In genomic region chr9:44074395-44075275, GRCm38 (mm10) we compare ENCODE assay signal across 10 mouse cellular contexts. TPM values are rescaled to one million over a fixed set of nuclear protein-coding genes. Genes with fewer than 3 reads are reported as not detected.
DNase-seq lines count a peak whose midpoint lies in the region; ATAC-seq and TF ChIP-seq lines count a peak whose summit lies in the region.
"Had no signal": no experiment of that assay in that cellular context is flagged by ENCODE, and none has a peak within 500 bp of the region (broad histone marks: within the 10 kb centered on the region; RNA-seq: fewer than 3 reads in every experiment).

No protein-coding gene starts in this region.

- H3K36me3 ChIP-seq in hindbrain, embryonic 11.5 days (ENCODE audit: control insufficient read depth, insufficient read depth, low read length): no peaks in the 10 kb centered on the region
- no peaks in the 10 kb centered on the region for H3K36me3 ChIP-seq in hindbrain, embryonic 12.5 days
- no peaks in the 10 kb centered on the region for H3K36me3 ChIP-seq in thymus, adult 2 months (ENCODE audit: control insufficient read depth, insufficient read depth, low read length)
- no peaks in the 10 kb centered on the region for H3K36me3 ChIP-seq in hindbrain, embryonic 16.5 days (ENCODE audit: control insufficient read depth, insufficient read depth, low read length)
- H3K36me3 ChIP-seq: embryonic facial prominence, embryonic 12.5 days had no signal

- no peak for TF ChIP-seq POLR2A in thymus, adult 2 months (IDR thresholded peaks at IDR 0.05; ENCODE audit: control insufficient read depth, extremely low read depth, insufficient read depth, low read length, poor library complexity)

- peaks cover 23% of the 10 kb centered on the region for H3K4me1 ChIP-seq in hindbrain, embryonic 11.5 days (replicated peaks; ENCODE audit: control insufficient read depth, insufficient read depth, low read length)
- peaks cover 44% of the 10 kb centered on the region for H3K4me1 ChIP-seq in hindbrain, embryonic 12.5 days
- peaks cover 10% of the 10 kb centered on the region for H3K4me1 ChIP-seq in thymus, adult 2 months (replicated peaks; ENCODE audit: control insufficient read depth, insufficient read depth, low read length)
- H3K4me1 ChIP-seq in hindbrain, embryonic 16.5 days (ENCODE audit: control insufficient read depth, insufficient read depth, low read depth, low read length): peaks cover 9% of the 10 kb centered on the region; the same call in 1 of the 2 replicates

- peak; percentile 42 for DNase-seq in hindbrain, embryonic 11.5 days (ENCODE audit: low spot score)
- peak; percentile 54 for DNase-seq in thymus, adult 2 months
- DNase-seq in thymus, postnatal 36 days: no peak
- peak; percentile 46 to 71 for DNase-seq in cerebellum, postnatal 25 days
- peak; percentile 76 for DNase-seq in thymus, postnatal 4 days
- no peak for DNase-seq in right cerebral cortex, adult 2 months (ENCODE audit: low spot score in 2 of 2)

- no peak for ATAC-seq in hindbrain, embryonic 11.5 days (ENCODE audit: low FRiP score)
- no peak for ATAC-seq in hindbrain, embryonic 12.5 days (ENCODE audit: low FRiP score)
- no peak for ATAC-seq in hindbrain, embryonic 16.5 days

- H3K9ac ChIP-seq in hindbrain, embryonic 11.5 days (ENCODE audit: low read depth, low read length): no peak overlapping the region
- no peak overlapping the region for H3K9ac ChIP-seq in hindbrain, embryonic 12.5 days
- no peak overlapping the region for H3K9ac ChIP-seq in hindbrain, embryonic 16.5 days (ENCODE audit: low read depth, low read length)
- H3K9ac ChIP-seq: embryonic facial prominence, embryonic 12.5 days had no signal

- H3K27ac ChIP-seq in hindbrain, embryonic 11.5 days (ENCODE audit: low read depth, low read length): no peak overlapping the region
- no peak overlapping the region for H3K27ac ChIP-seq in hindbrain, embryonic 12.5 days
- no peak overlapping the region for H3K27ac ChIP-seq in thymus, adult 2 months (ENCODE audit: control insufficient read depth, insufficient read depth, low read length)
- no peak overlapping the region for H3K27ac ChIP-seq in hindbrain, embryonic 16.5 days (ENCODE audit: low read depth, low read length)
- H3K27ac ChIP-seq: embryonic facial prominence, embryonic 12.5 days had no signal

- H3K9me3 ChIP-seq in hindbrain, embryonic 11.5 days (ENCODE audit: control insufficient read depth, low read length): no peaks in the 10 kb centered on the region
- H3K9me3 ChIP-seq in hindbrain, embryonic 12.5 days (replicated peaks): no peaks in the 10 kb centered on the region
- H3K9me3 ChIP-seq in hindbrain, embryonic 16.5 days (ENCODE audit: control insufficient read depth, low read length): no peaks in the 10 kb centered on the region
- H3K9me3 ChIP-seq: embryonic facial prominence, embryonic 12.5 days had no signal

- peak; percentile 36; the same call in 1 of the 2 replicates for TF ChIP-seq CTCF in thymus, adult 2 months (IDR thresholded peaks at IDR 0.05; ENCODE audit: borderline replicate concordance, control insufficient read depth, extremely low read depth, insufficient read depth, low read length, poor library complexity)

- H3K4me2 ChIP-seq in hindbrain, embryonic 11.5 days (replicated peaks; ENCODE audit: low read depth, low read length): no peak overlapping the region
- H3K4me2 ChIP-seq in hindbrain, embryonic 12.5 days (replicated peaks): no peak overlapping the region
- no peak overlapping the region for H3K4me2 ChIP-seq in hindbrain, embryonic 16.5 days (ENCODE audit: low read length)
- H3K4me2 ChIP-seq: embryonic facial prominence, embryonic 12.5 days had no signal

- H3K27me3 ChIP-seq in hindbrain, embryonic 11.5 days (ENCODE audit: control insufficient read depth, insufficient read depth, low read length): no peaks in the 10 kb centered on the region
- H3K27me3 ChIP-seq in hindbrain, embryonic 12.5 days: peaks cover 6% of the 10 kb centered on the region; the same call in 1 of the 2 replicates
- H3K27me3 ChIP-seq in thymus, adult 2 months (ENCODE audit: control insufficient read depth, insufficient read depth, low read length): no peaks in the 10 kb centered on the region
- H3K27me3 ChIP-seq in hindbrain, embryonic 16.5 days (replicated peaks; ENCODE audit: control insufficient read depth, insufficient read depth, low read length): no peaks in the 10 kb centered on the region
- H3K27me3 ChIP-seq: embryonic facial prominence, embryonic 12.5 days had no signal

- WGBS in hindbrain, embryonic 11.5 days: 64% methylated on average over 9 of the region's 9 CpGs
- WGBS in hindbrain, embryonic 12.5 days: 57% methylated on average over 9 of the region's 9 CpGs
- 66% methylated on average over 9 of the region's 9 CpGs for WGBS in thymus, adult 2 months
- WGBS in hindbrain, embryonic 16.5 days: 69% methylated on average over 9 of the region's 9 CpGs

- H3K4me3 ChIP-seq in hindbrain, embryonic 11.5 days (ENCODE audit: low read depth, low read length): no peak overlapping the region
- no peak overlapping the region for H3K4me3 ChIP-seq in hindbrain, embryonic 12.5 days
- no peak overlapping the region for H3K4me3 ChIP-seq in thymus, adult 2 months (ENCODE audit: control insufficient read depth, insufficient read depth, low read length)
- no peak overlapping the region for H3K4me3 ChIP-seq in hindbrain, embryonic 16.5 days (ENCODE audit: low read length)
- H3K4me3 ChIP-seq: embryonic facial prominence, embryonic 12.5 days had no signal

RNA-seq across cellular contexts. Expression of gene Usp2, which starts 7.8 kb away (rescaled TPM):
- polyA plus RNA-seq in hindbrain, embryonic 11.5 days (2014; fragmentation: Nextera tagmentation; extraction: Ambion mirVana): 11.4 and 13.9 TPM in 2 replicates
- polyA plus RNA-seq in hindbrain, embryonic 12.5 days (2016; fragmentation: Nextera tagmentation; extraction: Ambion mirVana): 11.5 and 14.2 TPM in 2 replicates
- polyA plus RNA-seq in thymus, adult 2 months (2012; rRNA removed): 4.5 and 6.8 TPM in 2 replicates
- polyA plus RNA-seq in hindbrain, embryonic 16.5 days (2015; fragmentation: Nextera tagmentation; extraction: Ambion mirVana): 12.8 and 18.6 TPM in 2 replicates

RNA-seq across cellular contexts. Expression of gene Mfrp, which starts 26.9 kb away (rescaled TPM):
- 0.10 and 0.23 TPM in 2 replicates for polyA plus RNA-seq in hindbrain, embryonic 11.5 days (2014; fragmentation: Nextera tagmentation; extraction: Ambion mirVana)
- 0.14 and 0.30 TPM in 2 replicates for polyA plus RNA-seq in hindbrain, embryonic 12.5 days (2016; fragmentation: Nextera tagmentation; extraction: Ambion mirVana)
- polyA plus RNA-seq in thymus, adult 2 months (2012; rRNA removed): 0.09 TPM in 1 of 2 replicates, not detected in the other
- 0.20 and 0.31 TPM in 2 replicates for polyA plus RNA-seq in hindbrain, embryonic 16.5 days (2015; fragmentation: Nextera tagmentation; extraction: Ambion mirVana)
- polyA plus RNA-seq: neural tube, embryonic 14.5 days had no signal

RNA-seq across cellular contexts. Expression of gene Thy1, which starts 31.5 kb away (rescaled TPM):
- 0.31 and 0.35 TPM in 2 replicates for polyA plus RNA-seq in hindbrain, embryonic 11.5 days (2014; fragmentation: Nextera tagmentation; extraction: Ambion mirVana)
- polyA plus RNA-seq in hindbrain, embryonic 12.5 days (2016; fragmentation: Nextera tagmentation; extraction: Ambion mirVana): not detected in 2 replicates
- polyA plus RNA-seq in thymus, adult 2 months (2012; rRNA removed): 3,068 and 3,478 TPM in 2 replicates
- 10.2 and 18.7 TPM in 2 replicates for polyA plus RNA-seq in hindbrain, embryonic 16.5 days (2015; fragmentation: Nextera tagmentation; extraction: Ambion mirVana)

RNA-seq across cellular contexts. Expression of gene C1qtnf5, which starts 32.4 kb away (rescaled TPM):
- polyA plus RNA-seq in hindbrain, embryonic 11.5 days (2014; fragmentation: Nextera tagmentation; extraction: Ambion mirVana): 0.82 and 1.2 TPM in 2 replicates
- 1.4 and 1.8 TPM in 2 replicates for polyA plus RNA-seq in hindbrain, embryonic 12.5 days (2016; fragmentation: Nextera tagmentation; extraction: Ambion mirVana)
- 3.4 and 5.0 TPM in 2 replicates for polyA plus RNA-seq in thymus, adult 2 months (2012; rRNA removed)
- 8.5 and 9.5 TPM in 2 replicates for polyA plus RNA-seq in hindbrain, embryonic 16.5 days (2015; fragmentation: Nextera tagmentation; extraction: Ambion mirVana)

RNA-seq across cellular contexts. Expression of gene Gm49380, which starts 38.7 kb away (rescaled TPM):
- 0.29 and 0.38 TPM in 2 replicates for polyA plus RNA-seq in hindbrain, embryonic 11.5 days (2014; fragmentation: Nextera tagmentation; extraction: Ambion mirVana)
- polyA plus RNA-seq in hindbrain, embryonic 12.5 days (2016; fragmentation: Nextera tagmentation; extraction: Ambion mirVana): 0.26 and 0.30 TPM in 2 replicates
- polyA plus RNA-seq in thymus, adult 2 months (2012; rRNA removed): not detected in 2 replicates
- polyA plus RNA-seq in hindbrain, embryonic 16.5 days (2015; fragmentation: Nextera tagmentation; extraction: Ambion mirVana): 0.14 and 0.24 TPM in 2 replicates

Comparison
In these comparisons a context has a peak if more than half of its experiments do, and no peak if none do; other contexts are left out.
1. DNase-seq: peak in hindbrain, embryonic 11.5 days (single experiment), thymus, adult 2 months (single experiment), cerebellum, postnatal 25 days (2 of 2) and thymus, postnatal 4 days (single experiment); none in thymus, postnatal 36 days (0 of 2) and right cerebral cortex, adult 2 months (0 of 2).
2. RNA of gene Thy1, which starts 31.5 kb away (polyA plus RNA-seq): 3,068 to 3,478 TPM in thymus, adult 2 months; 10.2 to 18.7 TPM in hindbrain, embryonic 16.5 days, 0.31 to 0.35 TPM in hindbrain, embryonic 11.5 days and not detected in hindbrain, embryonic 12.5 days; every median in the first group is over 100 times any median in the second.